Mouse (Mus musculus): Measurements from ENCODE around the gene Ccnt2. TPM values are rescaled to one million over a fixed set of nuclear protein-coding genes. Genes with fewer than 3 reads are reported as not detected.

The Ccnt2 gene
- polyA plus RNA-seq, 1 experiment: 18.7 TPM

DNA sequence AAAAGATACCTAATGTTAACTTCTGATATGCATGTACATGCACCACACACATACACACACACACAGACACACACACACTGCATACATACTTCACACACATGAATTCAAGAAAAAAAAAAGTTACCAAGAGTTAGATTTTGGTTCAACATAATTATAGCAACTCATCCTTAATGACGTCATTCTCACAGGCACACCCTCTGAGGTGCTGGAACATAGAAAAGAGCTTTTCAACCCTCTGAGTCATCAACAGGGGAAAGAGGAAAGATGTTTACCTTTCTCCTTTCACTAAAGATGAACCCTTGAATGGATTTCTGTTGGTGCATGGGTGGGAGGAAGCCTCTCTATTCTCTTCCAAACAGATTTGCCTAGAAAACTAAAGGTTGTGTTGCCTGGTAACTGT is 64.6 kb downstream of the Ccnt2 start:
- DNase-seq (ENCODE audit: low read depth in 1 of 2, low spot score in 2 of 2): no peak
- Histone ChIP-seq H3K4me1 (ENCODE audit: control insufficient read depth, insufficient read depth, insufficient read length) (peaks cover 3% of the 10 kb centered on the region; the same call in 1 of the 2 replicates), H3K36me3 (ENCODE audit: control insufficient read depth, insufficient read depth, low read length) (no peaks in the 10 kb centered on the region), H3K4me3 (ENCODE audit: extremely low read depth, insufficient read depth, insufficient read length) (no peak overlapping the region), H3K27ac (ENCODE audit: insufficient read depth, low read length) (no peak overlapping the region), H3K27me3 (ENCODE audit: control insufficient read depth, insufficient read depth, low read length) (no peaks in the 10 kb centered on the region)
- WGBS: 71% methylated on average over 1 of the region's 1 CpGs
- TF ChIP-seq CTCF (IDR thresholded peaks at IDR 0.05; ENCODE audit: extremely low read depth, insufficient read depth, insufficient read length, insufficient replicate concordance) (no peak), POLR2A (IDR thresholded peaks at IDR 0.05; ENCODE audit: low read depth, low read length) (no peak)

DNA sequence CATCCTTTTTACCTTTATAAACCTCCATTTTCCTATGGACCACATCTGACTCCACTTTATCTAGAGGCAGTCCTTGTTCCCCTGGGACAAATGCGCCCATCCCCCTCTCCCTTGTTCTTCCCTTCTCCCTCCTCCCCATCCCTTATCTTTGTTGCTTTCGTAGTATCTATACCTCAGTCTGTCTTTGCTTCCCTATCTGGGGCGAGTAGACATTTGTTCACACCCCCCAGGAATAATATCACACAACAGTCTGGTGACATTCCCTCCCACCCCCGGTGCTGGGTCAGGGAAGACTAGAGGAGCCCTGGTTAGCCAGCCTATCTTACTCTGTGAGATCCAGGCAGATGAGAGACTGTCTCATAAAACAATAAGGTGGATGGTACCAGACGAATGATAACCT is 71.5 kb downstream of the Ccnt2 start:
- 91% methylated on average over 5 of the region's 5 CpGs for WGBS
- Histone ChIP-seq H3K4me1 (ENCODE audit: control insufficient read depth, insufficient read depth, insufficient read length) (peaks cover 2% of the 10 kb centered on the region), H3K27ac (ENCODE audit: insufficient read depth, low read length) (no peak overlapping the region), H3K36me3 (ENCODE audit: control insufficient read depth, insufficient read depth, low read length) (no peaks in the 10 kb centered on the region), H3K4me3 (ENCODE audit: extremely low read depth, insufficient read depth, insufficient read length) (no peak overlapping the region), H3K27me3 (ENCODE audit: control insufficient read depth, insufficient read depth, low read length) (no peaks in the 10 kb centered on the region)
- no peak for DNase-seq (ENCODE audit: low read depth in 1 of 2, low spot score in 2 of 2)
- TF ChIP-seq POLR2A (IDR thresholded peaks at IDR 0.05; ENCODE audit: low read depth, low read length) (no peak), CTCF (IDR thresholded peaks at IDR 0.05; ENCODE audit: extremely low read depth, insufficient read depth, insufficient read length, insufficient replicate concordance) (no peak)

DNA sequence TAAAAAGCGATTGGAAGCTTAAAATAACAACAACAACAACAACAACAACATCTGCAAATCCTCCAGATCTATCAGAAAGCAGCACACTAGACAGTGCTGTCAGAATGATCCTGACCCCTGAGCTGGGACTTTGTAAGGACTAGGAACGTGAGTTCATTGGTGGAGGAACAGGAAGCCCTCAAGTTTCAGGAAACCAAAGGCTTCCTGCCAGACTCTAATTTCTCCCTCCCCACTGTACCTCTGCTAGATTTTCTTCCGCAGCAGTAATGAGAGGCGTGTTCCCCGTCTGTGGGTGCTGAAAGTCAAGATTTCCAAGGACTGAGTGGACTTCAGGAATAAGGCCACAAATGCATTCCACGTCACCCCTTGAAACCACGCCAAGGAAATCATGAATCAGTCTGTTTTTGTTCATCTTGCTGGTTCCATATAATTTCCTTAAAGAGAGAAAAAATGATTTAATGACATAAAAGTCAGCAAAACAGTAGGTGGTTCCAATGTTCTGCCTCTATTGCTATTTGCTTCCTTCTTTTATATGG is 76.2 kb downstream of the Ccnt2 start:
- Histone ChIP-seq H3K36me3 (ENCODE audit: control insufficient read depth, insufficient read depth, low read length) (no peaks in the 10 kb centered on the region), H3K4me3 (ENCODE audit: extremely low read depth, insufficient read depth, insufficient read length) (no peak overlapping the region), H3K27ac (ENCODE audit: insufficient read depth, low read length) (no peak overlapping the region), H3K27me3 (ENCODE audit: control insufficient read depth, insufficient read depth, low read length) (no peaks in the 10 kb centered on the region), H3K4me1 (ENCODE audit: control insufficient read depth, insufficient read depth, insufficient read length) (peaks cover 4% of the 10 kb centered on the region)
- no peak for TF ChIP-seq POLR2A (IDR thresholded peaks at IDR 0.05; ENCODE audit: low read depth, low read length)
- 10% methylated on average over 7 of the region's 7 CpGs for WGBS
- DNase-seq (ENCODE audit: low read depth in 1 of 2, low spot score in 2 of 2): peak in 1 of 2 experiments; percentile 5

DNA sequence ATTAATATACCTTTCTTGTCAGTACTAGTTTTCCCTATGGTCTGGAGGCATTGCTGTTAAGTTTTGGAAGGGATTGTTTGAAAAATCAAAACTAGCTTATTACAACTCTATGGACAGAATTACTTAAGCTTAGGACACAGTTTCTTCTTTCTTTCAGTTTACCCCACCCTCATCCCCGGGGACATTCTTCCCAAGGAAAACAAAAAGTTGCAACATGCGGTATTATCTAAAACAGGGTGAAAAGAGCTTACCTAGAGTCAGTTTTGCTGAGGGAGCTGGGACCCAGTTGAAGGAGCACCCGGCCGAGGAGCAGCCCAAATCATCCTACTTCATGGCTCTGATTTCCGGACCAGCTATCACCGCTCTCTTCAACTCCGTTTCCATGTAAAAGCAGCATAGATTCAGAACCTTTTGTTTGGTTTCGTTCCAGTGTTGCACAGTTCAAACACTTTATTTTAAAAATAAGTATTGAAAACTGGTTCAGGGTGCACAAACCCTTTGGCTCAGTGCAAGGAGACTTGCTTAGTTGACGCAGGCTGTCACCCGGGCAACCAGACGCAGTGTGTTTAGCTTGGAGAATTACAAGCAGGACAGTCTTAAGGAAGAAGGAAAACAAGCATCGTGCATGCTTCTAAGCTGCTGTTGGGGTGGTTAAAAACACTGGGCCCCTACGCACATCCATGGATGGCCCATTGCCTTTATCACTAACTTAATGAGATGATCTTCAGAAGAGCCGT is 80.7 kb downstream of the Ccnt2 start, which contains the start of gene Map3k19:
Gene Map3k19, minus strand, starts transcription at position 546 of the 737 bp plus-strand sequence.
- no peak for DNase-seq (ENCODE audit: low read depth in 1 of 2, low spot score in 2 of 2)
- TF ChIP-seq CTCF (IDR thresholded peaks at IDR 0.05; ENCODE audit: extremely low read depth, insufficient read depth, insufficient read length, insufficient replicate concordance) (no peak), POLR2A (IDR thresholded peaks at IDR 0.05; ENCODE audit: low read depth, low read length) (no peak)
- H3K27me3 ChIP-seq (ENCODE audit: control insufficient read depth, insufficient read depth, low read length): no peaks in the 10 kb centered on the region
- H3K4me1 ChIP-seq (ENCODE audit: control insufficient read depth, insufficient read depth, insufficient read length): peaks cover 4% of the 10 kb centered on the region
- no peak within 1 kb of the TSS for H3K4me3 ChIP-seq (ENCODE audit: extremely low read depth, insufficient read depth, insufficient read length)
- no peaks in the 10 kb centered on the region for H3K36me3 ChIP-seq (ENCODE audit: control insufficient read depth, insufficient read depth, low read length)
- WGBS: 89% methylated on average over 14 of the region's 14 CpGs
- H3K27ac ChIP-seq (ENCODE audit: insufficient read depth, low read length): no peak within 1 kb of the TSS

Other genes with a start within 250 kb of the Ccnt2 start
- 10.6 and 17.5 TPM in 2 replicates for gene Tmem163, start 94.6 kb upstream of the Ccnt2 start, polyA plus RNA-seq (2012; rRNA removed)
- gene Acmsd, start 44.8 kb upstream of the Ccnt2 start, polyA plus RNA-seq (2012; rRNA removed): 0.26 and 0.43 TPM in 2 replicates
- gene Map3k19, start 80.9 kb downstream of the Ccnt2 start, polyA plus RNA-seq (2012; rRNA removed): 1.2 and 2.1 TPM in 2 replicates
- gene Rab3gap1, start 94.6 kb downstream of the Ccnt2 start, polyA plus RNA-seq (2012; rRNA removed): 17.7 and 19.8 TPM in 2 replicates

All from spleen, adult 2 months (tissue).